Mouse (Mus musculus): ENCODE results near the gene AU018091. TPM values are rescaled to one million over a fixed set of nuclear protein-coding genes. Genes with fewer than 3 reads are reported as not detected.

Gene AU018091
- total and polyA plus RNA-seq, 2 experiments = not detected

- no peak overlapping the region for H3K27ac ChIP-seq (replicated peaks; ENCODE audit: insufficient read depth, low read depth, low read length)
- H3K36me3 ChIP-seq (ENCODE audit: control insufficient read depth, insufficient read depth, low read length) = no peaks in the 10 kb centered on the region
- H3K4me1 ChIP-seq (ENCODE audit: control insufficient read depth, insufficient read depth, low read length) = no peaks in the 10 kb centered on the region
- no peaks in the 10 kb centered on the region for H3K27me3 ChIP-seq (ENCODE audit: control insufficient read depth, insufficient read depth, low read length)
- 79% methylated on average over 6 of the region's 6 CpGs for WGBS
- H3K4me3 ChIP-seq (ENCODE audit: insufficient read depth, low read depth, low read length) = no peak overlapping the region
- DNase-seq (ENCODE audit: extremely low read depth, low read depth, low spot score) = no peak
- TF ChIP-seq POLR2A (IDR thresholded peaks at IDR 0.05; ENCODE audit: extremely low read depth, insufficient read depth, low read length) (no peak), CTCF (IDR thresholded peaks at IDR 0.05; ENCODE audit: low read depth, low read length) (no peak)
- no peaks in the 10 kb centered on the region for H3K79me2 ChIP-seq (ENCODE audit: control insufficient read depth, insufficient read depth, low read length)
- H3K9ac ChIP-seq (ENCODE audit: low read depth, low read length) = no peak overlapping the region
Observed at GRCm38 (mm10) chr7:3164381-3164780, 4.6 kb downstream of the AU018091 start.

- WGBS = 89% methylated on average over 1 of the region's 1 CpGs
- TF ChIP-seq POLR2A (IDR thresholded peaks at IDR 0.05; ENCODE audit: extremely low read depth, insufficient read depth, low read length) (no peak), CTCF (IDR thresholded peaks at IDR 0.05; ENCODE audit: low read depth, low read length) (no peak)
- DNase-seq (ENCODE audit: extremely low read depth, low read depth, low spot score) = no peak
Observed at GRCm38 (mm10) chr7:3150376-3150775, 18.6 kb downstream of the AU018091 start.

GRCm38 (mm10) chr7:3146072-3146471 is 22.9 kb downstream of the AU018091 start:
- no peak overlapping the region for H3K9ac ChIP-seq (ENCODE audit: low read depth, low read length)
- H3K27ac ChIP-seq (replicated peaks; ENCODE audit: insufficient read depth, low read depth, low read length) = no peak overlapping the region
- H3K4me3 ChIP-seq (ENCODE audit: insufficient read depth, low read depth, low read length) = no peak overlapping the region
- TF ChIP-seq CTCF (IDR thresholded peaks at IDR 0.05; ENCODE audit: low read depth, low read length) = no peak
- TF ChIP-seq POLR2A (IDR thresholded peaks at IDR 0.05; ENCODE audit: extremely low read depth, insufficient read depth, low read length) = no peak
- H3K27me3 ChIP-seq (ENCODE audit: control insufficient read depth, insufficient read depth, low read length) = peaks cover 1% of the 10 kb centered on the region; the same call in 1 of the 2 replicates
- no peaks in the 10 kb centered on the region for H3K36me3 ChIP-seq (ENCODE audit: control insufficient read depth, insufficient read depth, low read length)
- peaks cover 13% of the 10 kb centered on the region for H3K4me1 ChIP-seq (ENCODE audit: control insufficient read depth, insufficient read depth, low read length)
- no peaks in the 10 kb centered on the region for H3K79me2 ChIP-seq (ENCODE audit: control insufficient read depth, insufficient read depth, low read length)
- DNase-seq (ENCODE audit: extremely low read depth, low read depth, low spot score) = peak; percentile 67

More at GRCm38 (mm10) chr7:3150376-3150775, 18.6 kb downstream of the AU018091 start:
- Histone ChIP-seq H3K27ac (replicated peaks; ENCODE audit: insufficient read depth, low read depth, low read length) (no peak overlapping the region), H3K4me3 (ENCODE audit: insufficient read depth, low read depth, low read length) (no peak overlapping the region), H3K36me3 (ENCODE audit: control insufficient read depth, insufficient read depth, low read length) (no peaks in the 10 kb centered on the region), H3K9ac (ENCODE audit: low read depth, low read length) (no peak overlapping the region), H3K79me2 (ENCODE audit: control insufficient read depth, insufficient read depth, low read length) (no peaks in the 10 kb centered on the region), H3K4me1 (ENCODE audit: control insufficient read depth, insufficient read depth, low read length) (peaks cover 7% of the 10 kb centered on the region; the same call in 1 of the 2 replicates), H3K27me3 (ENCODE audit: control insufficient read depth, insufficient read depth, low read length) (no peaks in the 10 kb centered on the region)

- H3K79me2 ChIP-seq (ENCODE audit: control insufficient read depth, insufficient read depth, low read length) = no peaks in the 10 kb centered on the region
- no peaks in the 10 kb centered on the region for H3K36me3 ChIP-seq (ENCODE audit: control insufficient read depth, insufficient read depth, low read length)
- H3K9ac ChIP-seq (ENCODE audit: low read depth, low read length) = no peak overlapping the region
- peaks cover 2% of the 10 kb centered on the region; the same call in 1 of the 2 replicates for H3K27me3 ChIP-seq (ENCODE audit: control insufficient read depth, insufficient read depth, low read length)
- 31% methylated on average over 1 of the region's 1 CpGs for WGBS
- TF ChIP-seq CTCF (IDR thresholded peaks at IDR 0.05; ENCODE audit: low read depth, low read length) (no peak), POLR2A (IDR thresholded peaks at IDR 0.05; ENCODE audit: extremely low read depth, insufficient read depth, low read length) (no peak)
- H3K4me3 ChIP-seq (ENCODE audit: insufficient read depth, low read depth, low read length) = no peak overlapping the region
- no peak for DNase-seq (ENCODE audit: extremely low read depth, low read depth, low spot score)
- no peak overlapping the region for H3K27ac ChIP-seq (replicated peaks; ENCODE audit: insufficient read depth, low read depth, low read length)
- H3K4me1 ChIP-seq (ENCODE audit: control insufficient read depth, insufficient read depth, low read length) = peaks cover 13% of the 10 kb centered on the region
Observed at GRCm38 (mm10) chr7:3143329-3143728, 25.7 kb downstream of the AU018091 start.

- Histone ChIP-seq H3K4me3 (ENCODE audit: insufficient read depth, low read depth, low read length) (no peak overlapping the region), H3K36me3 (ENCODE audit: control insufficient read depth, insufficient read depth, low read length) (no peaks in the 10 kb centered on the region), H3K27ac (replicated peaks; ENCODE audit: insufficient read depth, low read depth, low read length) (no peak overlapping the region), H3K4me1 (ENCODE audit: control insufficient read depth, insufficient read depth, low read length) (no peaks in the 10 kb centered on the region), H3K79me2 (ENCODE audit: control insufficient read depth, insufficient read depth, low read length) (no peaks in the 10 kb centered on the region), H3K27me3 (ENCODE audit: control insufficient read depth, insufficient read depth, low read length) (no peaks in the 10 kb centered on the region), H3K9ac (ENCODE audit: low read depth, low read length) (no peak overlapping the region)
- 83% methylated on average over 4 of the region's 4 CpGs for WGBS
- TF ChIP-seq POLR2A (IDR thresholded peaks at IDR 0.05; ENCODE audit: extremely low read depth, insufficient read depth, low read length) (no peak), CTCF (IDR thresholded peaks at IDR 0.05; ENCODE audit: low read depth, low read length) (no peak)
- no peak for DNase-seq (ENCODE audit: extremely low read depth, low read depth, low spot score)
Observed at GRCm38 (mm10) chr7:3135606-3136005, 33.4 kb downstream of the AU018091 start.

GRCm38 (mm10) chr7:3134654-3135053 is 34.3 kb downstream of the AU018091 start:
- no peaks in the 10 kb centered on the region for H3K4me1 ChIP-seq (ENCODE audit: control insufficient read depth, insufficient read depth, low read length)
- no peak overlapping the region for H3K27ac ChIP-seq (replicated peaks; ENCODE audit: insufficient read depth, low read depth, low read length)
- no peak for DNase-seq (ENCODE audit: extremely low read depth, low read depth, low spot score)
- H3K4me3 ChIP-seq (ENCODE audit: insufficient read depth, low read depth, low read length) = no peak overlapping the region
- WGBS = 60% methylated on average over 1 of the region's 1 CpGs
- H3K79me2 ChIP-seq (ENCODE audit: control insufficient read depth, insufficient read depth, low read length) = no peaks in the 10 kb centered on the region
- TF ChIP-seq POLR2A (IDR thresholded peaks at IDR 0.05; ENCODE audit: extremely low read depth, insufficient read depth, low read length) = no peak
- no peak for TF ChIP-seq CTCF (IDR thresholded peaks at IDR 0.05; ENCODE audit: low read depth, low read length)
- no peaks in the 10 kb centered on the region for H3K27me3 ChIP-seq (ENCODE audit: control insufficient read depth, insufficient read depth, low read length)
- H3K9ac ChIP-seq (ENCODE audit: low read depth, low read length) = no peak overlapping the region
- H3K36me3 ChIP-seq (ENCODE audit: control insufficient read depth, insufficient read depth, low read length) = no peaks in the 10 kb centered on the region

Data from liver, adult 2 months (tissue).